Mouse (Mus musculus) cerebellum, adult 9-10 months (tissue): ENCODE results near the gene Vasp.

Experiments
- DNase-seq: peaks from one replicate; pipeline ENCODE4 v3.0.0; 2022

Vasp gene

DNA sequence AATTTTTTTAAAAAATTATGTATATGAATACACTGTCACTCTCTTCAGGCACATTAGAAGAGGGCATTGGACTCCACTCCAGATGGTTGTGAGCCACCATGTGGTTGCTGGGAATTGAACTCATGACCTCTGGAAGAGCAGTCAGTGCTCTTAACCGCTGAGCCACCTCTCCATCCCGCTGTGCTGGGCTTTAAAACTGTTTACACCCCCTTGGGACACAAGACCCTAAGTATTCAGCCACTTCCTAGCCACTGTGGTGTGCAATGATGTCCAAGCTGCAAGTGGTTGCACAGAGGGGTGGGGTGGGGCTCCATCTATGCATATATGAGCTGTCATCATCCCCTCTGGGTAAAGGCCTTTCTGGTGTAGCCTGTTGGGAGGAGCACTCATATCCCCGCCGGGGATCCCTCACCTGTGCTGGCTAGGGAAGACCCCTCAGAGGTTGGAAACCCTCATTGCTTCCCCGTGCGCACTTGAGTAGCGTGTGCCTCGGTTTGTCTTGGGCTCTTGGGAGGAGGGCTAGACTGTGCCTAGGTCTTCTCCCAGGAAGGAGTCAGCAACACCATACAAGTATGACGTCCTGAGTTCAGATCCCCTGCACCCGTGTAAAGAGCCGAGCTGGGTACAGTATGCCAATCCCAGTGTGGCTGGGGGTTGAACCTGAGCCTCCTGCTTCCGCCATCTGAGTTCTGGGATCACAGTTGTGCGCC, 63.3 kb downstream of the Vasp start:
- no peak for DNase-seq
